Comparison of ENCODE assay signal across 49 mouse cellular contexts in genomic region chr4:115596357-115596756, GRCm38 (mm10). TPM values are rescaled to one million over a fixed set of nuclear protein-coding genes. Genes with fewer than 3 reads are reported as not detected.
"Had no signal": no experiment of that assay in that cellular context is flagged by ENCODE, and none has a peak within 500 bp of the region (broad histone marks: within the 10 kb centered on the region; RNA-seq: fewer than 3 reads in every experiment).

No protein-coding gene starts in this region.

- DNase-seq: heart, postnatal 10 days; heart, postnatal 14 days; heart, postnatal 36 days; heart, postnatal 4 days; kidney, adult 11 months; kidney, adult 18-20 months; kidney, adult 2 months; kidney, adult 8-10 months; kidney, postnatal 10 days; kidney, postnatal 14 days; kidney, postnatal 25 days; kidney, postnatal 36 days; kidney, postnatal 4 days; layer of hippocampus, adult 9-11 months; layer of hippocampus, postnatal 36 days had no signal

- H3K9me3 ChIP-seq: heart, embryonic 10.5 days; heart, embryonic 12.5 days; heart, embryonic 13.5 days; heart, embryonic 15.5 days; hindbrain, embryonic 10.5 days; hindbrain, embryonic 12.5 days; hindbrain, embryonic 13.5 days; hindbrain, embryonic 15.5 days; intestine, embryonic 15.5 days; kidney, embryonic 15.5 days had no signal

- H3K27ac ChIP-seq: heart, embryonic 10.5 days; heart, embryonic 13.5 days; heart, embryonic 15.5 days; hindbrain, embryonic 10.5 days; hindbrain, embryonic 12.5 days; hindbrain, embryonic 13.5 days; hindbrain, embryonic 14.5 days; hindbrain, embryonic 15.5 days; hindbrain, postnatal 0 days; intestine, embryonic 15.5 days; kidney, embryonic 15.5 days; kidney, postnatal 0 days; layer of hippocampus, adult 2 months had no signal

- ATAC-seq: hindbrain, embryonic 16.5 days; hindbrain, postnatal 0 days; inflammation-experienced regulatory T-cells, adult 6 months; intestine, embryonic 15.5 days; intestine, postnatal 0 days had no signal

- H3K4me3 ChIP-seq: heart, embryonic 10.5 days; heart, embryonic 12.5 days; heart, embryonic 13.5 days; heart, embryonic 15.5 days; hindbrain, embryonic 10.5 days; hindbrain, embryonic 12.5 days; hindbrain, embryonic 13.5 days; hindbrain, embryonic 15.5 days; intestine, embryonic 15.5 days; kidney, embryonic 15.5 days; layer of hippocampus, adult 2 months had no signal

- H3K4me2 ChIP-seq: heart, embryonic 11.5 days; heart, embryonic 12.5 days; heart, embryonic 13.5 days; heart, embryonic 15.5 days; hindbrain, embryonic 12.5 days; hindbrain, embryonic 13.5 days; hindbrain, embryonic 14.5 days; hindbrain, embryonic 15.5 days; intestine, embryonic 15.5 days; kidney, embryonic 15.5 days had no signal

- H3K9ac ChIP-seq: heart, embryonic 12.5 days; heart, embryonic 13.5 days; heart, embryonic 15.5 days; hindbrain, embryonic 12.5 days; hindbrain, embryonic 13.5 days; hindbrain, embryonic 14.5 days; hindbrain, embryonic 15.5 days; intestine, embryonic 15.5 days; kidney, embryonic 15.5 days had no signal

- H3K36me3 ChIP-seq: heart, embryonic 10.5 days; heart, embryonic 12.5 days; heart, embryonic 13.5 days; heart, embryonic 15.5 days; hindbrain, embryonic 10.5 days; hindbrain, embryonic 12.5 days; hindbrain, embryonic 13.5 days; hindbrain, embryonic 15.5 days; intestine, embryonic 15.5 days; kidney, embryonic 15.5 days had no signal

- H3K4me1 ChIP-seq: heart, embryonic 10.5 days; heart, embryonic 12.5 days; heart, embryonic 13.5 days; heart, embryonic 15.5 days; hindbrain, embryonic 10.5 days; hindbrain, embryonic 12.5 days; hindbrain, embryonic 13.5 days; hindbrain, embryonic 15.5 days; intestine, embryonic 15.5 days; kidney, embryonic 15.5 days had no signal

- H3K27me3 ChIP-seq: heart, embryonic 13.5 days; heart, embryonic 15.5 days; hindbrain, embryonic 12.5 days; hindbrain, embryonic 13.5 days; hindbrain, embryonic 15.5 days; intestine, embryonic 15.5 days; kidney, embryonic 15.5 days had no signal

RNA-seq across cellular contexts. Expression of gene Cyp4a32, which starts 4.4 kb away (rescaled TPM):
- total RNA-seq: heart, postnatal 10 days; heart, postnatal 14 days; heart, postnatal 25 days; heart, postnatal 36 days; heart, postnatal 4 days; hematopoietic stem cell, adult 5-6 weeks; hindbrain, postnatal 0 days; layer of hippocampus, adult 18-20 months; layer of hippocampus, adult 2 months; layer of hippocampus, adult 8-10 months; layer of hippocampus, postnatal 10 days; layer of hippocampus, postnatal 14 days; layer of hippocampus, postnatal 25 days; layer of hippocampus, postnatal 36 days; left cerebral cortex, adult 18-20 months had no signal
- polyA plus RNA-seq: heart, embryonic 10.5 days; heart, embryonic 11.5 days; heart, embryonic 12.5 days; heart, embryonic 13.5 days; heart, embryonic 14.5 days; heart, embryonic 15.5 days; heart, embryonic 16.5 days; heart, postnatal 0 days; hindbrain, embryonic 10.5 days; hindbrain, embryonic 11.5 days; hindbrain, embryonic 12.5 days; hindbrain, embryonic 13.5 days; hindbrain, embryonic 14.5 days; hindbrain, embryonic 15.5 days; hindbrain, embryonic 16.5 days; hindbrain, postnatal 0 days; inflammation-experienced regulatory T-cells, adult 6 months; intestine, embryonic 14.5 days; intestine, embryonic 15.5 days; intestine, postnatal 0 days; kidney, embryonic 14.5 days; kidney, embryonic 15.5 days; kidney, embryonic 16.5 days; large intestine, adult 2 months had no signal

RNA-seq across cellular contexts. Expression of gene Cyp4a31, which starts 32.9 kb away (rescaled TPM):
- total RNA-seq: heart, postnatal 10 days; heart, postnatal 14 days; heart, postnatal 25 days; heart, postnatal 36 days; heart, postnatal 4 days; hematopoietic stem cell, adult 5-6 weeks; hindbrain, postnatal 0 days; layer of hippocampus, adult 18-20 months; layer of hippocampus, adult 2 months; layer of hippocampus, adult 8-10 months; layer of hippocampus, postnatal 10 days; layer of hippocampus, postnatal 14 days; layer of hippocampus, postnatal 25 days; layer of hippocampus, postnatal 36 days; left cerebral cortex, adult 18-20 months had no signal
- polyA plus RNA-seq: heart, embryonic 10.5 days; heart, embryonic 11.5 days; heart, embryonic 12.5 days; heart, embryonic 13.5 days; heart, embryonic 14.5 days; heart, embryonic 15.5 days; heart, embryonic 16.5 days; heart, postnatal 0 days; hindbrain, embryonic 10.5 days; hindbrain, embryonic 11.5 days; hindbrain, embryonic 12.5 days; hindbrain, embryonic 13.5 days; hindbrain, embryonic 14.5 days; hindbrain, embryonic 15.5 days; hindbrain, embryonic 16.5 days; hindbrain, postnatal 0 days; inflammation-experienced regulatory T-cells, adult 6 months; intestine, embryonic 14.5 days; intestine, embryonic 15.5 days; intestine, postnatal 0 days; large intestine, adult 2 months had no signal

RNA-seq across cellular contexts. Expression of gene Cyp4b1, which starts 51.2 kb away (rescaled TPM):
- polyA plus RNA-seq: hindbrain, embryonic 11.5 days; inflammation-experienced regulatory T-cells, adult 6 months had no signal
